Mouse (Mus musculus) liver, embryonic 13.5 days (tissue): ENCODE measurements around the gene Sema4d. TPM values are rescaled to one million over a fixed set of nuclear protein-coding genes. Genes with fewer than 3 reads are reported as not detected.

Experiments used
- ATAC-seq: fragments of 200-750 bp; cut with Nextera tagmentation; 2 replicates; pipeline ENCODE4 v1.8.0; 2017; ENCODE audit warnings: low read depth, mild to moderate bottlenecking, moderate number of reproducible peaks, moderate library complexity
- DNase-seq: peaks from one replicate; pipeline ENCODE4 v3.0.0; 2022
- H3K27ac ChIP-seq: fragments of 300-500 bp; sonication (generic); 2 replicates; pipeline ENCODE4 v1.5.1; 2015; ENCODE audit warnings: moderate library complexity, mild to moderate bottlenecking, inconsistent platforms
- H3K27me3 ChIP-seq: fragments of 300-500 bp; sonication (generic); 2 replicates; pipeline ENCODE4 v1.6.1; 2015; ENCODE audit warnings: mild to moderate bottlenecking, inconsistent platforms
- H3K36me3 ChIP-seq: fragments of 300-500 bp; sonication (generic); 2 replicates; pipeline ENCODE4 v1.6.1; 2015; ENCODE audit warnings: mild to moderate bottlenecking, inconsistent platforms
- H3K4me1 ChIP-seq: fragments of 300-500 bp; sonication (generic); replicated peaks from 2 replicates; pipeline ENCODE4 v1.6.1; 2015; ENCODE audit warnings: inconsistent platforms
- H3K4me2 ChIP-seq: fragments of 300-500 bp; sonication (generic); 2 replicates; pipeline ENCODE4 v1.6.1; 2015; ENCODE audit warnings: inconsistent platforms, mild to moderate bottlenecking, moderate library complexity
- H3K4me3 ChIP-seq: fragments of 300-500 bp; sonication (generic); replicated peaks from 2 replicates; pipeline ENCODE4 v1.5.1; 2015; ENCODE audit warnings: mild to moderate bottlenecking, inconsistent platforms
- H3K9ac ChIP-seq: fragments of 300-500 bp; sonication (generic); 2 replicates; pipeline ENCODE4 v1.6.1; 2015; ENCODE audit warnings: mild to moderate bottlenecking, inconsistent platforms
- H3K9me3 ChIP-seq: fragments of 300-500 bp; sonication (generic); replicated peaks from 2 replicates; pipeline ENCODE4 v1.6.1; 2016; ENCODE audit warnings: inconsistent platforms
- WGBS: fragments of 180-500 bp; shearing (Covaris S2); methylation state at CpG from one replicate; pipeline ENCODE4 v1.1.7; 2015; ENCODE audit not compliant: insufficient replicate concordance; 5-methylcytosine and 5-hydroxymethylcytosine counted together
- microRNA-seq: library from miRNA; unstranded; fragments of <30 nt; microRNA quantifications from one replicate; pipeline ENCODE4, GENCODE M21; 2016
- polyA plus RNA-seq: library from polyadenylated mRNA; unstranded; fragments of >200 nt; fragmentation: Nextera tagmentation; extraction: Ambion mirVana; gene quantifications from 2 replicates; pipeline ENCODE4 v1.2.1, GENCODE M21; 2015

The Sema4d gene
- polyA plus RNA-seq, 1 experiment from 2014 or later: 6.0 TPM

- Histone ChIP-seq H3K4me2 (peak overlapping the region; percentile 59), H3K27ac (peak overlapping the region; percentile 96), H3K27me3 (no peaks in the 10 kb centered on the region), H3K4me3 (peak overlapping the region; percentile 96), H3K9ac (peak overlapping the region; percentile 99), H3K4me1 (peaks cover 45% of the 10 kb centered on the region), H3K36me3 (peaks cover 17% of the 10 kb centered on the region), H3K9me3 (no peaks in the 10 kb centered on the region)
- under 1% methylated on average over 7 of the region's 7 CpGs for WGBS
- ATAC-seq: no peak
- DNase-seq: peak; percentile 48
These were observed 147.7 kb downstream of the Sema4d start for GRCm38 (mm10) chr13:51645872-51646271.

GRCm38 (mm10) chr13:51644829-51645789 lies 148.4 kb downstream of the Sema4d start, which contains the start of gene Cks2:
TSS of gene Cks2 (plus strand) at chr13:51645232.
- H3K4me3 ChIP-seq: peak within 1 kb of the TSS; percentile 96
- H3K4me1 ChIP-seq: peaks cover 42% of the 10 kb centered on the region
- H3K4me2 ChIP-seq: peak within 1 kb of the TSS; percentile 73
- H3K27ac ChIP-seq: peak within 1 kb of the TSS; percentile 96
- H3K9me3 ChIP-seq: no peaks in the 10 kb centered on the region
- WGBS: under 1% methylated on average over 83 of the region's 83 CpGs
- ATAC-seq (peak; percentile 91), DNase-seq (peak; percentile 97)
- H3K36me3 ChIP-seq: peaks cover 13% of the 10 kb centered on the region
- no peaks in the 10 kb centered on the region for H3K27me3 ChIP-seq
- peak within 1 kb of the TSS; percentile 99 for H3K9ac ChIP-seq

GRCm38 (mm10) chr13:51643924-51644828 lies 149.4 kb downstream of the Sema4d start:
- no peak for ATAC-seq
- peak overlapping the region; percentile 73 for H3K4me2 ChIP-seq

DNA sequence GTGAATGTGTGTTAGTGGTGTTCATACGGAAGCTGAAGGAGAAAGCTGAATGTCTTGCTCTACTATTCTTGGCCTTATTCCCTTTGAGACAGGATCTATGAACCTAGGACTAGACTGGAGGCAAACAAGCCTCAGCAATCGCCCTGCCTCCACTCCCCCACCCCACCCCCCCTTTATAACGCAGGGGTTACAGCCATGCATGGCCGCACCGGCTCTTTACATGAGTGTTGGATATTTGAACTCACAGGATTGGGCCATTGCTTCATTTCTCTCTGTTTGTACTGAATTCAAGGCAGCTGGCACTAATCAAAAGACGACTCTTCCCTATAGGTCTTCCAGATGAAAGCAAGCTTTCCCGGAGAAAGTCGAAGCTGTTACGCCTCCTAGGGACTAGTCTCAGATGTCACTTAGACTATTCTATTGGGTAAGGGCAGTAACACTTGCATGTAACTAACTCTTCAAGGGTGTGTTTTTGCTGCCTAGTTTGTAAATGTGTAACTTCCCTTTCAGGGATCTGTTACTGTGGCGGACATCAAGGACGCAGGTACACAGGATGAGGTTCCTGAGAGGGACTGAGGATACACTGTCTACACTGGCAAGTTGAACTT lies 151.3 kb downstream of the Sema4d start:
- H3K36me3 ChIP-seq: no peaks in the 10 kb centered on the region
- 55% methylated on average over 11 of the region's 11 CpGs for WGBS
- ATAC-seq (no peak), DNase-seq (no peak)
- no peaks in the 10 kb centered on the region for H3K27me3 ChIP-seq
- H3K4me2 ChIP-seq: peak overlapping the region; percentile 18
- H3K9me3 ChIP-seq: no peaks in the 10 kb centered on the region
- H3K4me3 ChIP-seq: no peak overlapping the region
- peak overlapping the region; percentile 31; the same call in 1 of the 2 replicates for H3K27ac ChIP-seq
- no peak overlapping the region for H3K9ac ChIP-seq
- H3K4me1 ChIP-seq: peaks cover 16% of the 10 kb centered on the region

More at GRCm38 (mm10) chr13:51643924-51644828, 149.4 kb downstream of the Sema4d start:
- Histone ChIP-seq H3K36me3 (0 out of 2 replicates have a peak, but pooled peaks cover 5% of the 10 kb centered on the region), H3K27me3 (no peaks in the 10 kb centered on the region), H3K9me3 (no peaks in the 10 kb centered on the region), H3K4me1 (peaks cover 34% of the 10 kb centered on the region), H3K4me3 (peak overlapping the region; percentile 96), H3K27ac (peak overlapping the region; percentile 82), H3K9ac (peak overlapping the region; percentile 83)
- no peak for DNase-seq
- WGBS: 25% methylated on average over 20 of the region's 20 CpGs

- H3K27ac ChIP-seq: no peak overlapping the region
- no peak for ATAC-seq
These were observed 152.1 kb downstream of the Sema4d start for GRCm38 (mm10) chr13:51641424-51641823.

DNA sequence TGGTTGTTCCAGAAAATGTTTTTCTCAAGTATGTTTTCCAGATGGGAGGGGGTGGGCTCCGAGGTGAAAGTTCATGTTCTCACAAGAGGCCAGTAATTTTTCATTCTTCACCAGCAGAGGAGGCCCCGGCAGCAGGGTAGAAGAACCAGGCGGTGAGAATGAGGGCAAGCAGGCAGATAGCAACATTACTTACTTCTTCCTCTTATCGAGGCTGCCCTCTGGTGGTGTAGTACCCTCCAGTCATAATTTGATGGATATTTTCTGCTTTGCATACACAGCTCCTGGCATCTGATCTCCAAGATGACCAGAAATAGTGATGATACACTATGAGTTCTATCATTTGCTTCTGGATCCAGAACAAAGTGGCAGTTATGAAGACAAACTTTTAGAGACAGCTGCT lies 154.6 kb downstream of the Sema4d start:
- no peak overlapping the region for H3K4me2 ChIP-seq
- H3K4me3 ChIP-seq: no peak overlapping the region
- 67% methylated on average over 4 of the region's 4 CpGs for WGBS
- ATAC-seq: no peak
- H3K9ac ChIP-seq: no peak overlapping the region
- DNase-seq: peak; percentile 18
- H3K27me3 ChIP-seq: no peaks in the 10 kb centered on the region
- no peaks in the 10 kb centered on the region for H3K9me3 ChIP-seq
- H3K27ac ChIP-seq: no peak overlapping the region
- peaks cover 11% of the 10 kb centered on the region for H3K4me1 ChIP-seq
- H3K36me3 ChIP-seq: no peaks in the 10 kb centered on the region

More at GRCm38 (mm10) chr13:51641424-51641823, 152.1 kb downstream of the Sema4d start:
- 77% methylated on average over 3 of the region's 3 CpGs for WGBS
- Histone ChIP-seq H3K4me1 (peaks cover 15% of the 10 kb centered on the region), H3K4me3 (no peak overlapping the region), H3K36me3 (no peaks in the 10 kb centered on the region), H3K27me3 (no peaks in the 10 kb centered on the region), H3K4me2 (no peak overlapping the region), H3K9ac (no peak overlapping the region), H3K9me3 (no peaks in the 10 kb centered on the region)
- no peak for DNase-seq

Small RNA genes within 50 kb of the gene (microRNA-seq; reads per million reads assigned to microRNA genes)
- not detected for gene Gm23566

Other genes with a start within 250 kb of the Sema4d start
- gene Shc3, start 224.3 kb downstream of the Sema4d start, polyA plus RNA-seq: not detected in 2 replicates
- gene Cks2, start 148.5 kb downstream of the Sema4d start, polyA plus RNA-seq: 433 and 444 TPM in 2 replicates
- 21.0 and 22.2 TPM in 2 replicates for gene Secisbp2, start 142.1 kb downstream of the Sema4d start, polyA plus RNA-seq
- gene Gadd45g, start 52.9 kb upstream of the Sema4d start, polyA plus RNA-seq: 19.5 and 20.8 TPM in 2 replicates